17 mouse cellular contexts compared by ENCODE assay signal in genomic region chr6:119796291-119796690, GRCm38 (mm10).
"Had no signal": no experiment of that assay in that cellular context is flagged by ENCODE, and none has a peak within 500 bp of the region (broad histone marks: within the 10 kb centered on the region; RNA-seq: fewer than 3 reads in every experiment).

No protein-coding gene starts in this region.

- ATAC-seq: liver, postnatal 0 days; midbrain, embryonic 16.5 days had no signal

- H3K9me3 ChIP-seq: kidney, embryonic 15.5 days; limb, embryonic 12.5 days; liver, embryonic 13.5 days; lung, embryonic 15.5 days; megakaryocyte, embryonic 14.5 days; midbrain, embryonic 12.5 days; neural tube, embryonic 13.5 days had no signal

- H3K4me3 ChIP-seq: kidney, embryonic 15.5 days; limb, embryonic 12.5 days; liver, embryonic 13.5 days; lung, embryonic 15.5 days; megakaryocyte, embryonic 14.5 days; midbrain, embryonic 12.5 days; neural tube, embryonic 13.5 days had no signal

- H3K27me3 ChIP-seq: kidney, embryonic 15.5 days; limb, embryonic 12.5 days; liver, embryonic 13.5 days; lung, embryonic 15.5 days; megakaryocyte, embryonic 14.5 days; midbrain, embryonic 12.5 days; neural tube, embryonic 13.5 days had no signal

- DNase-seq: kidney, adult 18-20 months; kidney, postnatal 14 days; liver; liver, embryonic 13.5 days; liver, postnatal 0 days; lung, postnatal 14 days; spleen, adult 18-20 months; thymus, adult 18-20 months; thymus, postnatal 14 days had no signal

- H3K9ac ChIP-seq: kidney, embryonic 15.5 days; limb, embryonic 12.5 days; liver, embryonic 13.5 days; liver, postnatal 0 days; lung, embryonic 15.5 days; midbrain, embryonic 12.5 days; neural tube, embryonic 13.5 days had no signal

- H3K4me1 ChIP-seq: kidney, embryonic 15.5 days; limb, embryonic 12.5 days; liver, embryonic 13.5 days; lung, embryonic 15.5 days; midbrain, embryonic 12.5 days; neural tube, embryonic 13.5 days had no signal

- H3K27ac ChIP-seq: kidney, embryonic 15.5 days; limb, embryonic 12.5 days; liver, embryonic 13.5 days; lung, embryonic 15.5 days; macrophage; midbrain, embryonic 12.5 days; neural tube, embryonic 13.5 days had no signal

- H3K36me3 ChIP-seq: lung, embryonic 15.5 days had no signal
